Mouse (Mus musculus) embryo, embryonic 11.5 days (tissue): ENCODE results near the gene Esm1.
A peak's percentile ranks its signal among the peaks of the same experiment; 100 is the strongest.

Source experiments
- DNase-seq: peaks from one replicate; pipeline ENCODE4 v3.0.0-alpha.2; 2012; ENCODE audit warnings: low read depth, low spot score

The Esm1 gene

DNA sequence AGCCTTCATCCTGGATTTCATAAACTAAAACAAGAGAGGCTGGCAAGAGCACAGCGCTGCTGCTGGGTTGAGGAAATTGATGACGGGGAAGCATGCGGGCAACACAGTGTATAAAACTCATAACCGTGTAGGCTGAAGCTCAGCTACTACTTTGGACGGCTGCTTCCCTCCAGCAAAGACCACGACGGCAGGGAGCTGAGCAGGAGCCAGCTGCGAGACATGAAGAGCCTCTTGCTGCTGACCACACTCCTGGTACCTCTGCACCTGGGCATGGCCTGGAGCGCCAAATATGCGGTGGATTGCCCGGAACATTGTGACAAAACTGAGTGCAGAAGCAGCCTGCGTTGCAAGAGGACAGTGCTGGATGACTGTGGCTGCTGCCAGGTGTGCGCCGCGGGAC, at the start of gene Esm1:
Gene Esm1 (plus strand): TSS at position 36 of the 400 bp plus-strand sequence.
- DNase-seq: no peak

DNA sequence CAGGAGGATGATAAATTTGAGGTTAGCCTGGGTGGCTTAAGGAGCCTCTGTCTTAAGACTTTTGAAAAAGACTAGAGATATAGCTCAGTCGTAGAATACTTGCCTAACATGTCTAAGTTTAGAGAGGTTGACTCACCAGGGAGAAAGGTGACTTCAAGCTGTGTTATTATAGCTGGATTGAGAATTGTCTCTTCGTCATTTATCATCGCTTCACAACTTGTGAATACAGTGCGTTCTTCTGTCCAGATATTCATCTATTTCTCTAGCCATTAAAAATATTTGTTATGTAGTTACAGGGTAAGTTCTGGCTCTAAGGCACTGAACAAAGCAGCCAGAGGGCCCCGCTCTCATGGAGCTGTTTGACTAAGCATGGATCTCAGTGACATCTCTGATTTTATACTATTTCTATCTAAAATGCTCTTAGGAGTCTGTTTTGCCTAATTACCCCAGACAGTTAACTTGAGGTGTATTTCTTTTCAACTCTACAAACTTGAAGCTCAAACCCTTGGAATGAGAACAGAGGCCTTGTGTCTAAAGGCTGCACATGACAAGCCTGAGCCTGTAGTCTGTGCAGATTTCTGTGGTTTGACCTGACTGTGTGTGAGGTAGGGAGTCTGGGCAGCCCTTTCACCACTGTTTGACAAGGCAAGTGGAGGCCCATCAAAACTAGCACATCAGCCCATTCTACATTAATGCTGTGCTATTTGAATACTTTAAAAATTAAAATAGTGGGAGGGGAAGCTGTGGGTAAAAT, 45.0 kb upstream of the Esm1 start:
- no peak for DNase-seq

- no peak for DNase-seq
Observed at GRCm38 (mm10) chr13:113168018-113168534, 41.4 kb upstream of the Esm1 start.

DNA sequence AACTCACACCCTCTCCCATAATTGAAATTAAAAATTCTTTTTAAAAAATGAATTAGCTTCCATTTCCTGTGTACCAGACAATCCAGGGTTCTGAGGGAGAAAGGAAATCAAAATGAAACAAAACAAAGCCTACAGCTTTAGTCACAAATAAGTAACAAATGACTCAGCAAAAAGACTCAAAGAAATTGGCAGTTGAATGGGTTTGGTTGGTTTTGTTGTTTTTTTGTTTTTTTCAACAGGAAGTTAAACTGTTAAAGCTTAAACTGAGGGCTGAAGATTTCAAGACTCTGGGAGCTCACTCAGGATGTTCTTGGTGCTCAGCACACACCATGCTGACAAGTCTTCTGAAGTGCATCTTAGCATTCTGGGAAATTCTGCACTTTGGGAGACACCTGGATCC, 39.2 kb upstream of the Esm1 start:
- no peak for DNase-seq

GRCm38 (mm10) chr13:113174162-113174561, 35.3 kb upstream of the Esm1 start:
- no peak for DNase-seq

DNA sequence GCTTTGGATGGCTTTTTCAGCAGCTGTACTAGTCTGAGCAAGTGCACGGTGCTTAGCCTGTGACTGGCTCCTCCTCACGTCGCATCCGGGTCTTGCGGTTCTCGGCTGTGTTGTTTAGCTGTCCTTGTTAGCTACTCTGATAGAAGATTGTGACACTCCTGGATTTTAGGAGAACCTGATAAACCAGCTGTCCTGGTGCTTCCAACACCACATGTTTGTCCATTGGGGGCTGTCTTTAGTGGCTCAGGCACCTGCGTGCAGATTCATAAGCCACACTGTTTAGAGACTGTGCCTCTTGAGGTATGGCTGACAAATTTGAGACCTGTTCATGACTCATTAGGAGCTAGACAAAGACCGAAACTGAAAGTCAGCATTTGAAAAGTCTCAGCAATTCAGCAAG, 26.1 kb upstream of the Esm1 start:
- DNase-seq: no peak

DNA sequence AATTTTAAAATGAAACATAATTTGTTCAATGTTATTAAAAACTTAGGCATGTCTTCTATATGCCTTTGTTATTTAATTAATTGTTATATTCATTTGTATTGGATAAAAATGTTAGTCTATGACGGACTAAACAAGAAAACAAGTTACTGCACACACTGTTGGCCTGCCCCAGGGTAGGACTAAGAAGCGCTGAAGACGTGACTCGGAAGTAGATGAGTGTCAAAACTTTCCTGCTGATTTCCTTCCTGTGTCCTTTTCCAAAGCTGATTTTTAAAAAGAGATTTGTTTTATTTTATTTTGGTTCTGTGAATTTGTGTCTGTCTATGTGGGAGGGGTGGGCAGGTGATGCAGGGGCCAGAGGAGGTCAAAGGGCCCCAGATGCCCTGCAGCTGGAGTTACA, 25.7 kb upstream of the Esm1 start:
- no peak for DNase-seq

- no peak for DNase-seq
Observed at GRCm38 (mm10) chr13:113196808-113197674, 12.4 kb upstream of the Esm1 start.

DNA sequence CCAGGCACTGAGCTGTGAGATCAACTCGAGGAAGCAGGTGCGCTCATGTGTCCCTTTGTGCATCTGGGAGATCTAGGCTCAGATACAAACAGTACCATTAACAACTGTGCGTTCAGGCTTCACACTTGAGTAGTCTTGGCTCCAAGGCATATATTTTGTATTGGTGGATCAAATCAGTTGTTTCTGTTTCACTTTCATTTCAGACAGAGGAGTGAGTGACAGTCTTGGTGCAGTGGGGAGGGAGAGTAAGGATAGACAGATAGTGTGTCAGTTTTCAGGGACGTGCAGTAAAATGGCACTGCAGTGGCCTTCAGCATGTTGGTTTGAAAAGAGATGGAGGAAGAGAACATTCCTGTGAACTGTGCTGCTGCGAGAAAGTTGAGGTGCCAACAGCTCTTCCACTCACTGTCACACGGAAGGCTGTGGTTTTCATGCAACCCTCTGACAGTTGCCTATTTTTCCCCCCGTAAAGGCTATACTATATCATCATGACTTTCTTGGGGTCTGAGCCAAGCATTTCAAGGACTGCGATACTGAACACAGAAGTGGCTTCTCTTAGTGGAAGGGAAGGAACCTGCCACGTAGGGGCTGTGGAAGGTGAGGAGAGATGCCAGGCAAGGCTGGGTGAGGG, 11.5 kb upstream of the Esm1 start:
- no peak for DNase-seq

DNA sequence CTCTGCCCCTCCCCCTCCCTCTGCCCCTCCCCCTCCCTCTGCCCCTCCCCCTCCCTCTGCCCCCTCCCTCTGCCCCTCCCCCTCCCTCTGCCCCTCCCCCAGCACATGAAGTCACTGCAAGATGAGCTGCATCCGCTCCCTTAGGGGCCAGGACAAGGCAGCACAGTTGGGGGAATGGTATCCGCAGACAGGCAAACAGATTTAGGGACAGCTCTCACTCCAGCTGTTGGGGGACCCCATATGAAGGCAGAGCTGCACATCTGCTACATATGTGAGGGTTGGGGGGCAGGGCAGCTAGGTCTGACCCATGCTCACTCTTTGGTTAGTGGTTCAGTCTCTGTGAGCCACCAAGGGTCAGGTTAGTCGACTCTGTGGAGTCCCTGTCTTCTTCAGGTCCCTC, 10.1 kb upstream of the Esm1 start:
- no peak for DNase-seq

GRCm38 (mm10) chr13:113200726-113201125, 8.7 kb upstream of the Esm1 start:
- peak; percentile 19 for DNase-seq

- no peak for DNase-seq
Observed at GRCm38 (mm10) chr13:113201631-113202030, 7.8 kb upstream of the Esm1 start.

DNA sequence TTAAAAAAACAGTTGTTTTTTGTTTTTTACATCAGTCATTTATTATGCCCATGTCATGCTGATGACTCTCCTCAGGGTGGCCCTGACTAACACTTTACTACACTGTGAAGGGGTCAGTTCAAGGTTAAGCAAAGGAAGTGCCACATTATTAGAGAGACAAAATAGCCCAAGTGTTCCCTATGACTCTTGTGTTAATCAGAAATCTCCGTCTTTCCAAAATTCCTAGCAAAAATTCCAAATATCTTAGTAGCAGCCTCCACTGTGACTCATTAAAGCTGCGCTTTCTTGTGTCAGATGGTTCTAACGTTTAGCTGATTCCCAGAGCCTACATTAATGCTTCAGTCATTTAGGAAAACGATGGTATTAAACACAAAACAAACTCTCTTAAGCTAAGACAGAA, 7.3 kb upstream of the Esm1 start:
- no peak for DNase-seq

GRCm38 (mm10) chr13:113203146-113203545, 6.3 kb upstream of the Esm1 start:
- no peak for DNase-seq

GRCm38 (mm10) chr13:113205346-113205745, 4.1 kb upstream of the Esm1 start:
- DNase-seq: no peak

GRCm38 (mm10) chr13:113211345-113211744, 1.9 kb downstream of the Esm1 start:
- no peak for DNase-seq

DNA sequence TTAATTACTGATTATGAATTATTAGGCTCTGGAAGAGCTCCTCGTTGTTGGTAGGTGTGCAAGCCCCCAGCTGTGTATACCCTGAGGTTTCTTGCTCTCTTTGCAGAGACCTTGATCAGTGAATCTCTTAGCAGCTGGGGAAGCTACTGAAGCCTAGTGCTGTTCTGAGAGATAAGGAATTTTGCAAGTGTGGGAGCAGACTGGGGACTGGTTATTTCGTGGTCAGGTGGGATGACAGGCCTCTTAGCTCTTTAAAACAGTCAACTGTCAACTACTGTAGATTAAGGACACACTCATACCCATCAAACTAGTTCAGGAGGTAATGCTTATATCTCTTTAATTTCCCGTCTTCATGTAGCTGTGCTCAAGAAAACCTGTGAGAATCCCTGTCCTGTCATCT, 2.9 kb downstream of the Esm1 start:
- DNase-seq: no peak

DNA sequence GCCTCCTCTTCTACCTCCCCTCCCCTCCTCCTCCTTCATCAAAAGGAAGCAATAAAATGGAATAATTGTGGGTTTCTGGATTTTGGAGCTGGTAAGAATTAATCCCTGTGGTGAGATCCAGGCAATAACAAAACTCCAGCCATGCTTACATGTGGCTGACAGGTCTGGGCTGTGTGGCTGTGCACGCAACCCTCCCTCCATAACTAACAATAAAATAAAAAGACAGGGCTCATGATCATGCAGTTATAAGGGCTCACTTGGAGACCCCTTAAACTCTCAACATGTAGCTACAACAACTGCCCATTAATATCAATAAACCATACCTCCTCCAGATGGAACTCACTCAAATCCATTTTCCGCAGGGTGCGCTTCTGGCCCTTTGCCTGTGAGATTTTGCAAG, 4.4 kb downstream of the Esm1 start:
- no peak for DNase-seq

GRCm38 (mm10) chr13:113221851-113222250, 12.4 kb downstream of the Esm1 start:
- DNase-seq: no peak

GRCm38 (mm10) chr13:113224105-113224504, 14.6 kb downstream of the Esm1 start:
- no peak for DNase-seq

- peak; percentile 23 for DNase-seq
Observed at GRCm38 (mm10) chr13:113225811-113226210, 16.4 kb downstream of the Esm1 start, which contains the start of gene Gzmk. Gene Gzmk, minus strand, starts transcription at chr13:113225908.

DNA sequence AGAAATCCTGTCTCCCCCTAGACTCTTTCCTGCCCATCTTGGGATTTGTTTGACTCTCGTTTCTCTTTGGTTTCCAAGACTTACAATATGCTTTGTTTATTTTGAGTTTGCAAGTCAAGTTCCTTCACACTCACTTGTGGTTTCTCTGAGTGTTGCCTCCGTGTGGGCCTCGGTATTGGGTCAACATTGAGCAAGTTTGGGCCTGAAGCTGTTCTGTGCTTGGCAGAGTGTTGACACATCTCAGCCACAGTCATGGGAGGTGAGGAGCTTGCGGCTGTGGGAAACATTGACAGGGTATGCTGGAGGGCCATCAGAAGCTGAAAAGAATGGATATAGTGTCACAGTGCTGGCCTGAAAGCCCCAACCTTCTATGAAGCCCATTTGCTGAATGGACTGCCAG, 17.6 kb downstream of the Esm1 start:
- no peak for DNase-seq
